Mouse (Mus musculus) forebrain, embryonic 14.5 days (tissue): ENCODE results near the gene Evi5l. TPM values are rescaled to one million over a fixed set of nuclear protein-coding genes. Genes with fewer than 3 reads are reported as not detected.

ENCODE experiments used
- ATAC-seq: fragments of 200-750 bp; cut with Nextera tagmentation; 2 replicates; pipeline ENCODE4 v1.8.0; 2017; ENCODE audit warnings: mild to moderate bottlenecking, moderate library complexity
- DNase-seq: peaks from one replicate; pipeline ENCODE4 v3.0.0-alpha.2; 2015; ENCODE audit warnings: low spot score
- H3K27ac ChIP-seq: fragments of 300-500 bp; sonication (generic); 2 replicates; pipeline ENCODE4 v1.5.1; 2014; ENCODE audit warnings: low read depth, mild to moderate bottlenecking, control low read depth, low read length, moderate library complexity
- H3K27me3 ChIP-seq: fragments of 300-500 bp; sonication (generic); replicated peaks from 2 replicates; pipeline ENCODE4 v1.6.1; 2014; ENCODE audit warnings: low read length, control low read depth, mixed read lengths; ENCODE audit not compliant: control insufficient read depth, insufficient read depth
- H3K36me3 ChIP-seq: fragments of 300-500 bp; sonication (generic); 2 replicates; pipeline ENCODE4 v1.6.1; 2014; ENCODE audit warnings: low read length, control low read depth; ENCODE audit not compliant: control insufficient read depth, insufficient read depth
- H3K4me1 ChIP-seq: fragments of 300-500 bp; sonication (generic); 2 replicates; pipeline ENCODE4 v1.6.1; 2014; ENCODE audit warnings: antibody characterized with exemption, low read length, control low read depth; ENCODE audit not compliant: control insufficient read depth, insufficient read depth
- H3K4me2 ChIP-seq: fragments of 300-500 bp; sonication (generic); 2 replicates; pipeline ENCODE4 v1.6.1; 2014; ENCODE audit warnings: mild to moderate bottlenecking, control low read depth, low read length
- H3K4me3 ChIP-seq: fragments of 300-500 bp; sonication (generic); 2 replicates; pipeline ENCODE4 v1.5.1; 2014; ENCODE audit warnings: low read depth, low read length, control low read depth
- H3K9ac ChIP-seq: fragments of 300-500 bp; sonication (generic); 2 replicates; pipeline ENCODE4 v1.6.1; 2014; ENCODE audit warnings: mild to moderate bottlenecking, low read length, control low read depth, moderate library complexity
- H3K9me3 ChIP-seq: fragments of 300-500 bp; sonication (generic); replicated peaks from 2 replicates; pipeline ENCODE4 v1.6.1; 2016; ENCODE audit warnings: low read length, control low read depth, mixed read lengths; ENCODE audit not compliant: control insufficient read depth
- WGBS: fragments of 180-500 bp; shearing (Covaris S2); extraction: QIAGEN DNeasy Blood & Tissue Kit; methylation state at CpG from one replicate; pipeline ENCODE4 v1.1.7; 2014; 5-methylcytosine and 5-hydroxymethylcytosine counted together
- polyA plus RNA-seq: library from polyadenylated mRNA; unstranded; fragments of >200 nt; fragmentation: Nextera tagmentation; extraction: Ambion mirVana; gene quantifications from 2 replicates; pipeline ENCODE4 v1.2.1, GENCODE M21; 2014

Evi5l gene
- polyA plus RNA-seq, 1 experiment from 2014 or later = 45.9 TPM

- Histone ChIP-seq H3K36me3 (0 out of 2 replicates have a peak, but pooled peaks cover 5% of the 10 kb centered on the region), H3K4me2 (peak overlapping the region; percentile 69), H3K4me3 (peak overlapping the region; percentile 81), H3K27ac (no peak overlapping the region), H3K4me1 (peaks cover 20% of the 10 kb centered on the region), H3K9ac (peak overlapping the region; percentile 91), H3K27me3 (no peaks in the 10 kb centered on the region), H3K9me3 (no peaks in the 10 kb centered on the region)
- WGBS = 10% methylated on average over 9 of the region's 10 CpGs
- ATAC-seq (no peak), DNase-seq (peak; percentile 7)
Observed at GRCm38 (mm10) chr8:4166881-4167525, 636 bp downstream of the Evi5l start.

GRCm38 (mm10) chr8:4167918-4168317 lies 1.6 kb downstream of the Evi5l start:
- Histone ChIP-seq H3K9me3 (no peaks in the 10 kb centered on the region), H3K4me3 (no peak overlapping the region), H3K27me3 (no peaks in the 10 kb centered on the region), H3K4me2 (peak overlapping the region; percentile 69), H3K4me1 (peaks cover 20% of the 10 kb centered on the region), H3K27ac (no peak overlapping the region), H3K9ac (no peak overlapping the region), H3K36me3 (0 out of 2 replicates have a peak, but pooled peaks cover 5% of the 10 kb centered on the region)
- WGBS = 91% methylated on average over 1 of the region's 1 CpGs
- no peak for ATAC-seq
- DNase-seq = no peak

GRCm38 (mm10) chr8:4172486-4172885 lies 6.1 kb downstream of the Evi5l start:
- no peaks in the 10 kb centered on the region for H3K9me3 ChIP-seq
- H3K4me1 ChIP-seq = peaks cover 17% of the 10 kb centered on the region
- H3K4me3 ChIP-seq = no peak overlapping the region
- no peak overlapping the region for H3K4me2 ChIP-seq
- H3K36me3 ChIP-seq = 0 out of 2 replicates have a peak, but pooled peaks cover 8% of the 10 kb centered on the region
- H3K27ac ChIP-seq = no peak overlapping the region
- H3K27me3 ChIP-seq = no peaks in the 10 kb centered on the region
- no peak for DNase-seq
- WGBS = 77% methylated on average over 3 of the region's 3 CpGs
- no peak overlapping the region for H3K9ac ChIP-seq
- no peak for ATAC-seq

GRCm38 (mm10) chr8:4174018-4174417 lies 7.7 kb downstream of the Evi5l start:
- no peak overlapping the region for H3K4me2 ChIP-seq
- ATAC-seq = no peak
- H3K4me1 ChIP-seq = peaks cover 7% of the 10 kb centered on the region
- H3K9me3 ChIP-seq = no peaks in the 10 kb centered on the region
- WGBS = 70% methylated on average over 2 of the region's 2 CpGs
- H3K9ac ChIP-seq = no peak overlapping the region
- H3K4me3 ChIP-seq = no peak overlapping the region
- H3K36me3 ChIP-seq = peaks cover 8% of the 10 kb centered on the region; the same call in 1 of the 2 replicates
- H3K27ac ChIP-seq = no peak overlapping the region
- no peaks in the 10 kb centered on the region for H3K27me3 ChIP-seq
- DNase-seq = no peak

GRCm38 (mm10) chr8:4183409-4183808 lies 17.0 kb downstream of the Evi5l start:
- Histone ChIP-seq H3K4me3 (no peak overlapping the region), H3K4me1 (no peaks in the 10 kb centered on the region), H3K9me3 (no peaks in the 10 kb centered on the region), H3K36me3 (peaks cover 54% of the 10 kb centered on the region), H3K9ac (no peak overlapping the region), H3K27ac (no peak overlapping the region), H3K4me2 (no peak overlapping the region), H3K27me3 (no peaks in the 10 kb centered on the region)
- no peak for DNase-seq
- ATAC-seq = no peak
- WGBS = 85% methylated on average over 8 of the region's 8 CpGs

GRCm38 (mm10) chr8:4186151-4186550 lies 19.8 kb downstream of the Evi5l start:
- peaks cover 57% of the 10 kb centered on the region for H3K36me3 ChIP-seq
- H3K4me3 ChIP-seq = no peak overlapping the region
- 92% methylated on average over 2 of the region's 2 CpGs for WGBS
- H3K9ac ChIP-seq = no peak overlapping the region
- no peak for DNase-seq
- H3K27ac ChIP-seq = no peak overlapping the region
- H3K4me1 ChIP-seq = no peaks in the 10 kb centered on the region
- H3K4me2 ChIP-seq = no peak overlapping the region
- no peaks in the 10 kb centered on the region for H3K27me3 ChIP-seq
- ATAC-seq = no peak
- H3K9me3 ChIP-seq = no peaks in the 10 kb centered on the region

- DNase-seq (no peak), ATAC-seq (no peak)
- Histone ChIP-seq H3K27me3 (no peaks in the 10 kb centered on the region), H3K9me3 (no peaks in the 10 kb centered on the region), H3K9ac (no peak overlapping the region), H3K4me2 (no peak overlapping the region), H3K4me1 (peaks cover 13% of the 10 kb centered on the region), H3K4me3 (no peak overlapping the region), H3K27ac (no peak overlapping the region), H3K36me3 (peaks cover 59% of the 10 kb centered on the region)
Observed at GRCm38 (mm10) chr8:4188605-4189004, 22.2 kb downstream of the Evi5l start.

- no peaks in the 10 kb centered on the region for H3K9me3 ChIP-seq
Observed at GRCm38 (mm10) chr8:4189031-4189722, 22.8 kb downstream of the Evi5l start.

GRCm38 (mm10) chr8:4192305-4192704 lies 25.9 kb downstream of the Evi5l start:
- no peaks in the 10 kb centered on the region for H3K27me3 ChIP-seq
- H3K36me3 ChIP-seq = peaks cover 57% of the 10 kb centered on the region

More at GRCm38 (mm10) chr8:4189031-4189722, 22.8 kb downstream of the Evi5l start:
- Histone ChIP-seq H3K4me3 (no peak overlapping the region), H3K4me1 (peaks cover 13% of the 10 kb centered on the region), H3K27me3 (no peaks in the 10 kb centered on the region), H3K27ac (no peak overlapping the region), H3K9ac (no peak overlapping the region), H3K36me3 (peaks cover 60% of the 10 kb centered on the region), H3K4me2 (no peak overlapping the region)
- 44% methylated on average over 3 of the region's 3 CpGs for WGBS
- DNase-seq (no peak), ATAC-seq (no peak)

More at GRCm38 (mm10) chr8:4192305-4192704, 25.9 kb downstream of the Evi5l start:
- Histone ChIP-seq H3K9me3 (no peaks in the 10 kb centered on the region), H3K4me2 (no peak overlapping the region), H3K27ac (peak overlapping the region; percentile 70), H3K9ac (no peak overlapping the region), H3K4me1 (peaks cover 13% of the 10 kb centered on the region), H3K4me3 (no peak overlapping the region)
- ATAC-seq (peak; percentile 44; the same call in 1 of the 2 replicates), DNase-seq (peak; percentile 51)
- 34% methylated on average over 5 of the region's 5 CpGs for WGBS
